Mouse (Mus musculus) ZHBTc4 (cell line): ENCODE data around the gene Ppp1r1a.

Experiments used
- DNase-seq: peaks from one replicate; pipeline ENCODE4 v3.0.0-alpha.2; 2011; ENCODE audit warnings: low read depth, low spot score

The Ppp1r1a gene

GRCm38 (mm10) chr15:103514914-103515313, 22.9 kb downstream of the Ppp1r1a start:
- peak; percentile 21 for DNase-seq

- DNase-seq: peak; percentile 87
Measured at GRCm38 (mm10) chr15:103514119-103514518, 23.7 kb downstream of the Ppp1r1a start.

- DNase-seq: no peak
Measured at GRCm38 (mm10) chr15:103513621-103514031, 24.2 kb downstream of the Ppp1r1a start.

GRCm38 (mm10) chr15:103511652-103512051, 26.2 kb downstream of the Ppp1r1a start:
- DNase-seq: no peak

- no peak for DNase-seq
Measured at GRCm38 (mm10) chr15:103509317-103509716, 28.5 kb downstream of the Ppp1r1a start.

- peak; percentile 49 for DNase-seq
Measured at GRCm38 (mm10) chr15:103503660-103504059, 34.1 kb downstream of the Ppp1r1a start.

GRCm38 (mm10) chr15:103503251-103503600, 34.6 kb downstream of the Ppp1r1a start:
- DNase-seq: no peak

- DNase-seq: peak; percentile 83
Measured at GRCm38 (mm10) chr15:103502435-103503250, 35.2 kb downstream of the Ppp1r1a start, which contains the start of gene Pde1b. Pde1b (plus strand) TSS chr15:103503034.

GRCm38 (mm10) chr15:103501186-103501585, 36.6 kb downstream of the Ppp1r1a start:
- DNase-seq: no peak

- DNase-seq: no peak
Measured at GRCm38 (mm10) chr15:103500723-103501122, 37.1 kb downstream of the Ppp1r1a start.

GRCm38 (mm10) chr15:103498157-103498556, 39.6 kb downstream of the Ppp1r1a start:
- DNase-seq: no peak

- DNase-seq: no peak
Measured at GRCm38 (mm10) chr15:103496204-103497140, 41.3 kb downstream of the Ppp1r1a start.

- no peak for DNase-seq
Measured at GRCm38 (mm10) chr15:103488336-103488735, 49.5 kb downstream of the Ppp1r1a start.

- no peak for DNase-seq
Measured at GRCm38 (mm10) chr15:103486658-103487057, 51.1 kb downstream of the Ppp1r1a start.

GRCm38 (mm10) chr15:103485106-103485505, 52.7 kb downstream of the Ppp1r1a start:
- DNase-seq: no peak

GRCm38 (mm10) chr15:103484490-103484889, 53.3 kb downstream of the Ppp1r1a start:
- DNase-seq: no peak

- peak; percentile 62 for DNase-seq
Measured at GRCm38 (mm10) chr15:103482488-103482887, 55.3 kb downstream of the Ppp1r1a start.
